Mouse (Mus musculus) frontal cortex, postnatal 36 days (tissue): ENCODE data around the gene Nme6.
A peak's percentile ranks its signal among the peaks of the same experiment; 100 is the strongest.

Experiments used
- DNase-seq, 2 experiments: peaks; one replicate each; pipeline ENCODE4 v3.0.0; 2022; ENCODE audit warnings: low spot score in 2 of 2

Nme6 gene

DNA sequence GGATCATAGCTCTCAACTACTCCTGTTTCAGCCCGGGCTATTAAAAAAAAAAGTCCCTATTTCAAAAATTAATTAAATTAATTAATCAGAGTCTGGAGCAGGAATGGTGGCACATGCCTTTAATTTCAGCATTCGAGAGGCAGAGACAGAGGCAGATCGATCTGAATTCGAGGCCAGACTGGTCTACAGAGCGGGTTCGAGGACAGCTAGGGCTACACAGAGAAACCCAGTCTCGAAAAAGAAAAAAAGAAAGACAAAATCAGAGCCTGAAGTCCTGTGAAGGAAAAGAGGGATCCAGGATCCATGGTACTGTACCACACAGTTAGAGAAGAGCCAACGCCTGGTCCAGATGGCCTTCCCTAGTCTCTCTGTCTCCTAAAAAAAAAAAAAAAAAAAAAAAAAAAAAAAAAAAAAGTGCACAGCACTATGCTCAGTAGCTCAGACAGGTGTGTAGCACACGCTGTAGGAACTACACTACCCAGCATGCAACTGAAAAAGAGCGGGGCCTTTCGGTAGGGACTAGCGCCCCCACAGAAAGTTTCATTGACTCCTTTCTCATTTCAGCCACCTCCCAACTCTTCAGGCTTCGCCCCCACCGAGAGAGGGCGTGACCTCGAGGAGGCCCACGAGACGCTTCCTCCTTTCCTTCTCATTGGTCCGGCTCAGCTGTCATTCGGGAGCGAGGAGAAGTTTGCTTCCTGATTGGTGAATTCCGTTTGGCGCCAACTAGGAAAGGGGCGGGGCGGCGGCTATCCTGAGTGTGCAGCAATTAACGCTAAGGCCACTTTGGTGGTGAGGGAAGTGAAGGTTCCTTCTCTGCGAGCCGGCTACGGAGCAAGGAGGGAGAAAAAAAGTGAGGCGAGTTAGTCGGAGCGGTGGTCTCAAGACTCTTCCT, 42.5 kb downstream of the Nme6 start, which contains the start of gene Cdc25a:
TSS of gene Cdc25a (plus strand) at position 783 of the 895 bp plus-strand sequence.
- peak; percentile 96 for DNase-seq

- DNase-seq = peak; percentile 23 to 25
Measured at GRCm38 (mm10) chr9:109875695-109876601, 43.4 kb downstream of the Nme6 start.

DNA sequence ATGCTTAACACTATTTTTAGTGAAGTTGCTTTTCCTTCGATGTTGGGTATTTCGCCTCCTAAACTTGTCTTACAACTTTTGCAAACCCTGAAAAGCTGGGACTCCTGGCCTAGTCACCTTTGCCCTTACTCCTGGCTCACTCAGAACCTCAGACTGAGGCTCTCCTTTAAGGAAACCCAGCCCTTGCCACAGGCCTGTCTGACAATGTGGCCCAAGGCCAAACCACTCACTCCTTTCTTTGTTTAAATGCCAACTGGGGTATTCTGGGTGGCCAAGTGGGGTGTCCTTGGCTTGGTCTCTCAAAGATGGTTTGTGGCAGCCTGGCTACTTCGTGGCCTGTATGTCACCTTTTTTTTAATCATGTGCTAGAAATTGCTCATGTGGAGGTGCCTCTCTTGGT, 44.2 kb downstream of the Nme6 start:
- no peak for DNase-seq

DNA sequence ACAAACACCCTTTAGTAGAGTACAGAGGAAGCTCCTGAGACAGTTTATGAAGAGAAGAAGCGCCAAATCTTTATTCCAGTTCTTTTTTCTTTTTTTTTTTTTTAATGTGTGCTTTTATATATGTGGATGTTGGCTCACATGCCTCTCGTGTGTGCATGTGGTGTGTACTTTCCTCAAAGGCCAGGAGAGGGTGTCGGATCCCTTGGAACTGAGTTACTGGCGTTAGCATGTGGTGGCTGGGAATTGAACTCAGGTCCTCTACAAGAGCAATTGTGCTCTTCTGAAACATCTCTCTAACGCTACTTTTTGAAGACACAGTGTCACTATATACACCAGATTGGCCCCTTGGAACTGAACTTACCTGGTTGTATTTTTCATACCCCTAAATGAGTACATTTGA, 45.1 kb downstream of the Nme6 start:
- no peak for DNase-seq

- no peak for DNase-seq
Measured at GRCm38 (mm10) chr9:109879305-109879704, 46.8 kb downstream of the Nme6 start.

GRCm38 (mm10) chr9:109886259-109886658, 53.7 kb downstream of the Nme6 start:
- no peak for DNase-seq

GRCm38 (mm10) chr9:109887321-109887720, 54.8 kb downstream of the Nme6 start:
- DNase-seq = no peak

GRCm38 (mm10) chr9:109891501-109891900, 59.0 kb downstream of the Nme6 start:
- no peak for DNase-seq
